Mouse (Mus musculus) erythroblast, embryonic 14.5 days (primary cell): ENCODE results near the gene Hfe2.

Experiments used
- GATA1 ChIP-seq: IDR thresholded peaks from 2 replicates; pipeline ENCODE4 v1.6.1; 2012; ENCODE audit warnings: low read length, inconsistent platforms, mixed read lengths
- TAL1 ChIP-seq: IDR thresholded peaks from 3 replicates; pipeline ENCODE4 v1.6.1; 2012; ENCODE audit warnings: low read length, inconsistent platforms, mixed read lengths

GRCm38 (mm10) chr3:96542554-96542953, 17.6 kb downstream of the Hfe2 start:
- TF ChIP-seq GATA1 (no peak), TAL1 (no peak)
